Mouse (Mus musculus) forebrain, embryonic 16.5 days (tissue): ENCODE data around the gene Nanos2. TPM values are rescaled to one million over a fixed set of nuclear protein-coding genes. Genes with fewer than 3 reads are reported as not detected.
A peak's percentile ranks its signal among the peaks of the same experiment; 100 is the strongest.

Experiments used
- ATAC-seq: fragments of 200-750 bp; cut with Nextera tagmentation; 2 replicates; pipeline ENCODE4 v1.8.0; 2017; ENCODE audit warnings: mild to moderate bottlenecking, moderate library complexity
- H3K27ac ChIP-seq: fragments of 300-500 bp; sonication (generic); 2 replicates; pipeline ENCODE4 v1.5.1; 2014; ENCODE audit warnings: low read length, control low read depth
- H3K27me3 ChIP-seq: fragments of 300-500 bp; sonication (generic); replicated peaks from 2 replicates; pipeline ENCODE4 v1.6.1; 2014; ENCODE audit warnings: low read length; ENCODE audit not compliant: control insufficient read depth, insufficient read depth
- H3K36me3 ChIP-seq: fragments of 300-500 bp; sonication (generic); 2 replicates; pipeline ENCODE4 v1.6.1; 2014; ENCODE audit not compliant: control insufficient read depth, insufficient read depth
- H3K4me1 ChIP-seq: fragments of 300-500 bp; sonication (generic); replicated peaks from 2 replicates; pipeline ENCODE4 v1.6.1; 2014; ENCODE audit warnings: low read length; ENCODE audit not compliant: control insufficient read depth, insufficient read depth
- H3K4me2 ChIP-seq: fragments of 300-500 bp; sonication (generic); 2 replicates; pipeline ENCODE4 v1.6.1; 2014; ENCODE audit warnings: mild to moderate bottlenecking, low read length, control low read depth
- H3K4me3 ChIP-seq: fragments of 300-500 bp; sonication (generic); replicated peaks from 2 replicates; pipeline ENCODE4 v1.5.1; 2014; ENCODE audit warnings: mild to moderate bottlenecking, low read length, control low read depth
- H3K9ac ChIP-seq: fragments of 300-500 bp; sonication (generic); replicated peaks from 2 replicates; pipeline ENCODE4 v1.6.1; 2014; ENCODE audit warnings: low read depth, low read length, control low read depth
- H3K9me3 ChIP-seq: fragments of 300-500 bp; sonication (generic); 2 replicates; pipeline ENCODE4 v1.6.1; 2016; ENCODE audit warnings: low read length; ENCODE audit not compliant: control insufficient read depth
- WGBS: fragments of 180-500 bp; shearing (Covaris S2); extraction: QIAGEN DNeasy Blood & Tissue Kit; methylation state at CpG from one replicate; pipeline ENCODE4 v1.1.7; 2014; 5-methylcytosine and 5-hydroxymethylcytosine counted together
- polyA plus RNA-seq: library from polyadenylated mRNA; unstranded; fragments of >200 nt; fragmentation: Nextera tagmentation; extraction: Ambion mirVana; gene quantifications from 2 replicates; pipeline ENCODE4 v1.2.1, GENCODE M21; 2015

Gene Nanos2
- polyA plus RNA-seq, 1 experiment from 2014 or later = 0.91 TPM

- 60% methylated on average over 10 of the region's 10 CpGs for WGBS
- ATAC-seq = no peak
- H3K36me3 ChIP-seq = no peaks in the 10 kb centered on the region
- H3K9me3 ChIP-seq = no peaks in the 10 kb centered on the region
- H3K4me3 ChIP-seq = peak overlapping the region; percentile 6
- no peaks in the 10 kb centered on the region for H3K27me3 ChIP-seq
- 0 out of 2 replicates have a peak overlapping the region, but pooled peaks have one; percentile 9 for H3K4me2 ChIP-seq
- peaks cover 23% of the 10 kb centered on the region for H3K4me1 ChIP-seq
- H3K9ac ChIP-seq = peak overlapping the region; percentile 29; the same call in 1 of the 2 replicates
- no peak overlapping the region for H3K27ac ChIP-seq
These were observed 13.2 kb downstream of the Nanos2 start for GRCm38 (mm10) chr7:19000421-19000820.

GRCm38 (mm10) chr7:19001066-19001806, 14.0 kb downstream of the Nanos2 start:
- Histone ChIP-seq H3K9ac (peak overlapping the region; percentile 13; the same call in 1 of the 2 replicates), H3K27ac (no peak overlapping the region), H3K27me3 (no peaks in the 10 kb centered on the region), H3K4me1 (peaks cover 31% of the 10 kb centered on the region), H3K36me3 (peaks cover 4% of the 10 kb centered on the region; the same call in 1 of the 2 replicates), H3K9me3 (no peaks in the 10 kb centered on the region), H3K4me3 (peak overlapping the region; percentile 18), H3K4me2 (peak overlapping the region; percentile 9; the same call in 1 of the 2 replicates)
- WGBS = 52% methylated on average over 18 of the region's 18 CpGs
- ATAC-seq = no peak

GRCm38 (mm10) chr7:19001807-19002085, 14.5 kb downstream of the Nanos2 start:
- Histone ChIP-seq H3K4me1 (peaks cover 36% of the 10 kb centered on the region), H3K4me3 (no peak overlapping the region), H3K36me3 (peaks cover 6% of the 10 kb centered on the region), H3K27me3 (no peaks in the 10 kb centered on the region), H3K27ac (no peak overlapping the region), H3K9me3 (no peaks in the 10 kb centered on the region), H3K4me2 (no peak overlapping the region), H3K9ac (no peak overlapping the region)
- ATAC-seq = no peak
- WGBS = 76% methylated on average over 3 of the region's 3 CpGs

GRCm38 (mm10) chr7:19002115-19002514, 14.9 kb downstream of the Nanos2 start:
- H3K27ac ChIP-seq = no peak overlapping the region; the same call in 1 of the 2 replicates
- ATAC-seq = no peak
- no peaks in the 10 kb centered on the region for H3K27me3 ChIP-seq
- peaks cover 40% of the 10 kb centered on the region for H3K4me1 ChIP-seq
- H3K36me3 ChIP-seq = peaks cover 9% of the 10 kb centered on the region
- 42% methylated on average over 4 of the region's 4 CpGs for WGBS
- peak overlapping the region; percentile 48 for H3K4me3 ChIP-seq
- peak overlapping the region; percentile 82 for H3K9ac ChIP-seq
- no peaks in the 10 kb centered on the region for H3K9me3 ChIP-seq
- peak overlapping the region; percentile 79 for H3K4me2 ChIP-seq

GRCm38 (mm10) chr7:19002848-19003498, 15.8 kb downstream of the Nanos2 start:
- ATAC-seq = peak; percentile 65
- peak overlapping the region; percentile 82 for H3K9ac ChIP-seq
- peak overlapping the region; percentile 48 for H3K4me3 ChIP-seq
- peak overlapping the region; percentile 65 for H3K27ac ChIP-seq
- H3K36me3 ChIP-seq = peaks cover 9% of the 10 kb centered on the region
- H3K27me3 ChIP-seq = no peaks in the 10 kb centered on the region
- no peaks in the 10 kb centered on the region for H3K9me3 ChIP-seq
- peaks cover 40% of the 10 kb centered on the region for H3K4me1 ChIP-seq
- 2% methylated on average over 17 of the region's 17 CpGs for WGBS
- H3K4me2 ChIP-seq = peak overlapping the region; percentile 79

GRCm38 (mm10) chr7:19003902-19004630, 16.9 kb downstream of the Nanos2 start, which contains the start of gene Irf2bp1:
Gene Irf2bp1 (plus strand): TSS chr7:19004044.
- Histone ChIP-seq H3K4me1 (peaks cover 40% of the 10 kb centered on the region), H3K9me3 (no peaks in the 10 kb centered on the region), H3K4me3 (peak within 1 kb of the TSS; percentile 91), H3K36me3 (peaks cover 9% of the 10 kb centered on the region), H3K4me2 (peak within 1 kb of the TSS; percentile 87), H3K9ac (peak within 1 kb of the TSS; percentile 88), H3K27ac (peak within 1 kb of the TSS; percentile 95), H3K27me3 (no peaks in the 10 kb centered on the region)
- ATAC-seq = peak; percentile 78
- WGBS = under 1% methylated on average over 85 of the region's 90 CpGs

GRCm38 (mm10) chr7:19004631-19005079, 17.5 kb downstream of the Nanos2 start:
- peak; percentile 2 for ATAC-seq
- peak overlapping the region; percentile 87 for H3K4me2 ChIP-seq
- peak overlapping the region; percentile 95 for H3K27ac ChIP-seq
- peak overlapping the region; percentile 91 for H3K4me3 ChIP-seq
- WGBS = 4% methylated on average over 34 of the region's 34 CpGs
- peaks cover 9% of the 10 kb centered on the region for H3K36me3 ChIP-seq
- peaks cover 40% of the 10 kb centered on the region for H3K4me1 ChIP-seq
- H3K9ac ChIP-seq = peak overlapping the region; percentile 88
- H3K27me3 ChIP-seq = no peaks in the 10 kb centered on the region
- H3K9me3 ChIP-seq = no peaks in the 10 kb centered on the region

GRCm38 (mm10) chr7:19005417-19006121, 18.4 kb downstream of the Nanos2 start:
- Histone ChIP-seq H3K27me3 (no peaks in the 10 kb centered on the region), H3K4me1 (peaks cover 40% of the 10 kb centered on the region), H3K4me2 (peak overlapping the region; percentile 87), H3K4me3 (no peak overlapping the region), H3K9me3 (no peaks in the 10 kb centered on the region), H3K9ac (no peak overlapping the region; the same call in 1 of the 2 replicates), H3K27ac (no peak overlapping the region), H3K36me3 (peaks cover 9% of the 10 kb centered on the region)
- WGBS = 81% methylated on average over 34 of the region's 34 CpGs
- no peak for ATAC-seq
